9 mouse cellular contexts compared by ENCODE assay signal in the genomic region with DNA sequence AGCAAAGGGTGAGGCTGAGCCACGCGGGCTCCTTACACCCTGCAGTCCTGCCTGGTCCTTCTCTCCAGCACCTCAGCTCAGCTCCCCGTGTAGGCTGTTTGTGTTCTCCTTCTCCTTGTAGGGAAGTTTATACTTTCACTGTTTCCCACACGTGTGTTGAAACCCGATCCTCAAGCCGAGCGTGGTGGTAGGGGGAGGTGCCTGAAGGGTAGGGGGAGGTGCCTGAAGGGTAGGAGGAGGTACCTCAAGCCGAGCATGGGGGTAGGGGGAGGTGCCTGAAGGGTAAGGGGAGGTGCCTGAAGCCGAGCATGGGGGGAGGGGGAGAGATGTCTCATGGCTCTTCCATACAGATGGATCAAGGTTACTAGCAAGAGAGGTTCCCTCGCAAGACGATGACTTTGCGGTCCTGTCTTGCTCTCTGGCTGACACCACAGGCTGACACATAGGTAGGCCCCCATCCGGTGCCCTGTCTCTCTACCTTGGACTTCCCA. TPM values are rescaled to one million over a fixed set of nuclear protein-coding genes. Genes with fewer than 3 reads are reported as not detected.
A peak's percentile ranks its signal among the peaks of the same experiment; 100 is the strongest.
DNase-seq lines count a peak whose midpoint lies in the region; ATAC-seq and TF ChIP-seq lines count a peak whose summit lies in the region.
"Had no signal": no experiment of that assay in that cellular context is flagged by ENCODE, and none has a peak within 500 bp of the region (broad histone marks: within the 10 kb centered on the region; RNA-seq: fewer than 3 reads in every experiment).

No protein-coding gene starts in this region.

- no peak for ATAC-seq in neural tube, embryonic 11.5 days (ENCODE audit: insufficient read depth, low FRiP score, low TSS enrichment)
- ATAC-seq in common myeloid progenitor, adult 5-6 weeks (replicated peaks; ENCODE audit: low read depth, poor library complexity, severe bottlenecking): peak; percentile 61

- no peaks in the 10 kb centered on the region for H3K36me3 ChIP-seq in neural tube, embryonic 11.5 days (ENCODE audit: control insufficient read depth, insufficient read depth, low read length)
- H3K36me3 ChIP-seq: neural tube, embryonic 12.5 days had no signal

- no peak for TF ChIP-seq CTCF in left cerebral cortex, adult 2 months (IDR thresholded peaks at IDR 0.05)

- H3K4me2 ChIP-seq in neural tube, embryonic 11.5 days (ENCODE audit: low read depth): peak overlapping the region; percentile 7; the same call in 1 of the 2 replicates
- H3K4me2 ChIP-seq: neural tube, embryonic 12.5 days had no signal

- intact Hi-C loops in left cerebral cortex, adult 2 months (cut with DNase I): no loop called here

- no peaks in the 10 kb centered on the region for H3K9me3 ChIP-seq in neural tube, embryonic 11.5 days (ENCODE audit: control insufficient read depth, low read length)
- H3K9me3 ChIP-seq: neural tube, embryonic 12.5 days had no signal

- H3K4me3 ChIP-seq in neural tube, embryonic 11.5 days (ENCODE audit: low read depth, low read length): no peak overlapping the region
- no peak overlapping the region for H3K4me3 ChIP-seq in left cerebral cortex, adult 2 months
- H3K4me3 ChIP-seq: neural tube, embryonic 12.5 days had no signal

- H3K4me1 ChIP-seq in neural tube, embryonic 11.5 days (ENCODE audit: control insufficient read depth, insufficient read depth, low read length): no peaks in the 10 kb centered on the region
- H3K4me1 ChIP-seq: neural tube, embryonic 12.5 days had no signal

- WGBS in neural tube, embryonic 11.5 days: 18% methylated on average over 13 of the region's 13 CpGs

- DNase-seq in neural tube, embryonic 11.5 days (ENCODE audit: low spot score): peak; percentile 44
- no peak for DNase-seq in neural tube, embryonic 10.5 days (ENCODE audit: extremely low spot score, low spot score)
- peak; percentile 6 for DNase-seq in heart, postnatal 4 days
- DNase-seq in mesoderm, embryonic 11.5 days (ENCODE audit: low read depth, low spot score): peak; percentile 58
- DNase-seq in layer of hippocampus, adult 9-10 months (ENCODE audit: low spot score): no peak
- DNase-seq in cerebellum, adult 11 months: no peak
- DNase-seq in left cerebral cortex, adult 2 months (ENCODE audit: extremely low spot score in 1 of 2, low spot score in 2 of 2): no peak

- H3K9ac ChIP-seq in neural tube, embryonic 11.5 days (ENCODE audit: low read length): peak overlapping the region; percentile 10; the same call in 1 of the 2 replicates
- H3K9ac ChIP-seq: neural tube, embryonic 12.5 days had no signal

- H3K27ac ChIP-seq in neural tube, embryonic 11.5 days (ENCODE audit: low read depth, low read length): no peak overlapping the region
- H3K27ac ChIP-seq in left cerebral cortex, adult 2 months: no peak overlapping the region
- H3K27ac ChIP-seq: neural tube, embryonic 12.5 days had no signal

- H3K27me3 ChIP-seq in neural tube, embryonic 11.5 days (ENCODE audit: control insufficient read depth, insufficient read depth, low read length): no peaks in the 10 kb centered on the region
- H3K27me3 ChIP-seq: neural tube, embryonic 12.5 days had no signal

RNA-seq across cellular contexts. Expression of gene Sik1, which starts 15.4 kb away (rescaled TPM):
- polyA plus RNA-seq in neural tube, embryonic 11.5 days (2014; fragmentation: Nextera tagmentation; extraction: Ambion mirVana): 18.3 and 19.7 TPM in 2 replicates
- total RNA-seq in common myeloid progenitor, adult 5-6 weeks (2017): 21.1 and 29.5 TPM in 2 replicates
- 10 to 100 TPM; 74.3 to 79.7 TPM for total RNA-seq in heart, postnatal 4 days (2021)
- 10 to 100 TPM; 24.5 to 39.5 TPM for total RNA-seq in left cerebral cortex, adult 2 months (2021)

Comparison
In these comparisons a context has a peak if more than half of its experiments do, and no peak if none do; other contexts are left out.
1. DNase-seq: peak in neural tube, embryonic 11.5 days (single experiment), heart, postnatal 4 days (single experiment) and mesoderm, embryonic 11.5 days (single experiment); none in neural tube, embryonic 10.5 days (single experiment), layer of hippocampus, adult 9-10 months (single experiment), cerebellum, adult 11 months (single experiment) and left cerebral cortex, adult 2 months (0 of 2).